Mouse (Mus musculus): ENCODE measurements around the gene Fanca.

GRCm38 (mm10) chr8:123254099-123254885, 64.1 kb downstream of the Fanca start, which contains the start of the genes Zfp276 and Vps9d1:
- TF ChIP-seq POLR2A (IDR thresholded peaks at IDR 0.05; ENCODE audit: low read depth, low read length) (peak; percentile 73), CTCF (IDR thresholded peaks at IDR 0.05; ENCODE audit: borderline replicate concordance, insufficient read depth, low read length) (no peak)
